28 mouse cellular contexts compared by ENCODE assay signal in genomic region chr9:15925237-15925636, GRCm38 (mm10). TPM values are rescaled to one million over a fixed set of nuclear protein-coding genes. Genes with fewer than 3 reads are reported as not detected.
A peak's percentile ranks its signal among the peaks of the same experiment; 100 is the strongest.
DNase-seq lines count a peak whose midpoint lies in the region; ATAC-seq and TF ChIP-seq lines count a peak whose summit lies in the region.
"Had no signal": no experiment of that assay in that cellular context is flagged by ENCODE, and none has a peak within 500 bp of the region (broad histone marks: within the 10 kb centered on the region; RNA-seq: fewer than 3 reads in every experiment).

No protein-coding gene starts in this region.

- H3K27ac ChIP-seq in forebrain, postnatal 0 days (ENCODE audit: low read depth, low read length): no peak overlapping the region
- H3K27ac ChIP-seq in forebrain, embryonic 15.5 days (replicated peaks): no peak overlapping the region
- H3K27ac ChIP-seq in heart, embryonic 11.5 days (ENCODE audit: low read depth, low read length): no peak overlapping the region
- H3K27ac ChIP-seq in midbrain, embryonic 16.5 days (ENCODE audit: low read length): no peak overlapping the region
- no peak overlapping the region for H3K27ac ChIP-seq in midbrain, embryonic 15.5 days
- no peak overlapping the region for H3K27ac ChIP-seq in MEL (ENCODE audit: control insufficient read depth, low read depth, low read length)

- no peaks in the 10 kb centered on the region for H3K79me2 ChIP-seq in MEL (ENCODE audit: control insufficient read depth, insufficient read depth, low read length, poor library complexity)

- H3K36me3 ChIP-seq in forebrain, postnatal 0 days (ENCODE audit: insufficient read depth): no peaks in the 10 kb centered on the region; the same call in 1 of the 2 replicates
- H3K36me3 ChIP-seq in forebrain, embryonic 15.5 days: no peaks in the 10 kb centered on the region
- no peaks in the 10 kb centered on the region for H3K36me3 ChIP-seq in heart, embryonic 11.5 days (ENCODE audit: control insufficient read depth, insufficient read depth, low read length)
- H3K36me3 ChIP-seq in midbrain, embryonic 16.5 days (ENCODE audit: control insufficient read depth, insufficient read depth, low read length): no peaks in the 10 kb centered on the region
- H3K36me3 ChIP-seq in midbrain, embryonic 15.5 days (replicated peaks): no peaks in the 10 kb centered on the region
- H3K36me3 ChIP-seq in MEL (ENCODE audit: control insufficient read depth in 1 of 2, insufficient read depth in 2 of 2, low read length in 2 of 2): peaks cover 0 to 37% of the 10 kb centered on the region in 2 experiments; a peak in 2 of 4 replicates
- H3K36me3 ChIP-seq: G1E had no signal

- TF ChIP-seq RAD21 in MEL (IDR thresholded peaks at IDR 0.05; ENCODE audit: low read depth, low read length): no peak

- no peak overlapping the region for H3K4me3 ChIP-seq in forebrain, postnatal 0 days (ENCODE audit: low read depth, low read length)
- H3K4me3 ChIP-seq in forebrain, embryonic 15.5 days: no peak overlapping the region
- H3K4me3 ChIP-seq in heart, embryonic 11.5 days (ENCODE audit: low read depth, low read length): no peak overlapping the region
- no peak overlapping the region for H3K4me3 ChIP-seq in midbrain, embryonic 16.5 days (ENCODE audit: low read depth, low read length)
- H3K4me3 ChIP-seq in midbrain, embryonic 15.5 days: no peak overlapping the region
- no peak overlapping the region for H3K4me3 ChIP-seq in MEL (ENCODE audit: control insufficient read depth in 1 of 2, insufficient read depth in 1 of 2, low read depth in 2 of 2, low read length in 2 of 2)

- no peak for TF ChIP-seq CTCF in forebrain, postnatal 0 days (IDR thresholded peaks at IDR 0.05; ENCODE audit: low read depth)
- no peak for TF ChIP-seq CTCF in MEL (IDR thresholded peaks at IDR 0.05 in 2 of 3, conservative IDR thresholded peaks at IDR 0.05 in 1 of 3; ENCODE audit: control insufficient read depth in 1 of 3, insufficient read depth in 1 of 3, low read depth in 2 of 3, low read length in 3 of 3, poor library complexity in 1 of 3, severe bottlenecking in 1 of 3)

- no peak for DNase-seq in forebrain, postnatal 0 days
- DNase-seq in heart, adult 11 months: peak; percentile 25
- DNase-seq in MEL (ENCODE audit: low read depth, low spot score): peak; percentile 50
- DNase-seq in cerebellum, postnatal 36 days: no peak
- DNase-seq: adrenal gland, adult 2 months; adrenal gland, adult 8-10 months; adrenal gland, postnatal 10 days; adrenal gland, postnatal 14 days; adrenal gland, postnatal 25 days; adrenal gland, postnatal 36 days; B cell, adult 2 months; cerebellum, adult 11 months; cerebellum, adult 11-12 months; cerebellum, adult 18-20 months had no signal

- H3K4me2 ChIP-seq in forebrain, postnatal 0 days (ENCODE audit: low read depth): no peak overlapping the region
- no peak overlapping the region for H3K4me2 ChIP-seq in forebrain, embryonic 15.5 days (replicated peaks)
- no peak overlapping the region for H3K4me2 ChIP-seq in heart, embryonic 11.5 days
- no peak overlapping the region for H3K4me2 ChIP-seq in midbrain, embryonic 16.5 days (ENCODE audit: low read length)
- no peak overlapping the region for H3K4me2 ChIP-seq in midbrain, embryonic 15.5 days

- no peaks in the 10 kb centered on the region for H3K4me1 ChIP-seq in forebrain, postnatal 0 days (ENCODE audit: insufficient read depth)
- no peaks in the 10 kb centered on the region for H3K4me1 ChIP-seq in forebrain, embryonic 15.5 days
- no peaks in the 10 kb centered on the region for H3K4me1 ChIP-seq in heart, embryonic 11.5 days (ENCODE audit: control insufficient read depth, insufficient read depth, low read length)
- no peaks in the 10 kb centered on the region for H3K4me1 ChIP-seq in midbrain, embryonic 16.5 days (ENCODE audit: control insufficient read depth, insufficient read depth, low read length)
- H3K4me1 ChIP-seq in midbrain, embryonic 15.5 days: no peaks in the 10 kb centered on the region
- H3K4me1 ChIP-seq in MEL (ENCODE audit: control insufficient read depth in 1 of 2, insufficient read depth in 2 of 2, low read length in 2 of 2): peaks cover 22 to 33% of the 10 kb centered on the region in 2 experiments

- no peak overlapping the region for H3K9ac ChIP-seq in forebrain, postnatal 0 days
- no peak overlapping the region for H3K9ac ChIP-seq in forebrain, embryonic 15.5 days (replicated peaks)
- H3K9ac ChIP-seq in heart, embryonic 11.5 days (ENCODE audit: low read depth, low read length): no peak overlapping the region
- H3K9ac ChIP-seq in midbrain, embryonic 16.5 days (ENCODE audit: low read depth, low read length): no peak overlapping the region
- H3K9ac ChIP-seq in midbrain, embryonic 15.5 days: no peak overlapping the region
- no peak overlapping the region for H3K9ac ChIP-seq in MEL (ENCODE audit: control insufficient read depth, low read depth, low read length, poor library complexity, severe bottlenecking)

- 85% methylated on average over 5 of the region's 5 CpGs for WGBS in forebrain, postnatal 0 days
- 92% methylated on average over 5 of the region's 5 CpGs for whole genome bisulfite sequencing in forebrain, embryonic 15.5 days
- 81% methylated on average over 5 of the region's 5 CpGs for WGBS in heart, embryonic 11.5 days (ENCODE audit: insufficient replicate concordance)
- WGBS in midbrain, embryonic 16.5 days: 75% methylated on average over 5 of the region's 5 CpGs
- 79% methylated on average over 5 of the region's 5 CpGs for WGBS in midbrain, embryonic 15.5 days

- ATAC-seq in forebrain, postnatal 0 days: 0 out of 2 replicates have a peak, but pooled peaks have one; percentile 32
- ATAC-seq in forebrain, embryonic 15.5 days (replicated peaks): no peak
- no peak for ATAC-seq in heart, embryonic 11.5 days (replicated peaks; ENCODE audit: insufficient number of reproducible peaks, low FRiP score, low TSS enrichment)
- peak; percentile 47; the same call in 1 of the 2 replicates for ATAC-seq in midbrain, embryonic 16.5 days
- ATAC-seq in midbrain, embryonic 15.5 days (replicated peaks): no peak; the same call in 1 of the 2 replicates
- ATAC-seq: activated CD4-positive, CD25-positive, alpha-beta regulatory T cell, adult 4 months; CD4-positive, CD25-positive, alpha-beta regulatory T cell, adult 4 months; Patski had no signal

- no peaks in the 10 kb centered on the region for H3K27me3 ChIP-seq in forebrain, postnatal 0 days (ENCODE audit: insufficient read depth, low read length)
- no peaks in the 10 kb centered on the region for H3K27me3 ChIP-seq in forebrain, embryonic 15.5 days
- no peaks in the 10 kb centered on the region for H3K27me3 ChIP-seq in heart, embryonic 11.5 days (ENCODE audit: control insufficient read depth, insufficient read depth, low read length)
- H3K27me3 ChIP-seq in midbrain, embryonic 16.5 days (ENCODE audit: control insufficient read depth, insufficient read depth, low read depth, low read length): no peaks in the 10 kb centered on the region
- no peaks in the 10 kb centered on the region for H3K27me3 ChIP-seq in midbrain, embryonic 15.5 days (replicated peaks)
- H3K27me3 ChIP-seq in MEL (ENCODE audit: control insufficient read depth in 1 of 2, insufficient read depth in 2 of 2, low read length in 2 of 2): no peaks in the 10 kb centered on the region
- H3K27me3 ChIP-seq: CH12.LX had no signal

- TF ChIP-seq EP300 in MEL (IDR thresholded peaks at IDR 0.05; ENCODE audit: low read depth in 1 of 2, low read length in 2 of 2): no peak

- H3K9me3 ChIP-seq in forebrain, postnatal 0 days (ENCODE audit: low read length): no peaks in the 10 kb centered on the region
- no peaks in the 10 kb centered on the region for H3K9me3 ChIP-seq in forebrain, embryonic 15.5 days
- no peaks in the 10 kb centered on the region for H3K9me3 ChIP-seq in heart, embryonic 11.5 days (replicated peaks; ENCODE audit: control insufficient read depth, low read length)
- no peaks in the 10 kb centered on the region for H3K9me3 ChIP-seq in midbrain, embryonic 16.5 days (replicated peaks; ENCODE audit: control insufficient read depth, low read length, poor library complexity, severe bottlenecking)
- H3K9me3 ChIP-seq in midbrain, embryonic 15.5 days: no peaks in the 10 kb centered on the region
- H3K9me3 ChIP-seq in MEL (replicated peaks; ENCODE audit: insufficient read depth, low read length): no peaks in the 10 kb centered on the region
- H3K9me3 ChIP-seq: G1E had no signal

- no peak for TF ChIP-seq POLR2A in MEL (IDR thresholded peaks at IDR 0.05; ENCODE audit: control insufficient read depth in 1 of 2, insufficient read depth in 1 of 2, low read depth in 1 of 2, low read length in 2 of 2, poor library complexity in 1 of 2)

TF ChIP-seq in MEL, 35 proteins besides CTCF, POLR2A, EP300 and RAD21:
- TF ChIP-seq TAL1 (IDR thresholded peaks at IDR 0.05; ENCODE audit: low read length) (peak; percentile 62), BHLHE40 (IDR thresholded peaks at IDR 0.05; ENCODE audit: borderline replicate concordance, low read depth, low read length) (no peak), USF1 (IDR thresholded peaks at IDR 0.05; ENCODE audit: low read depth, low read length) (no peak)

RNA-seq across cellular contexts. Expression of gene Mtnr1b, which starts 50.9 kb away (rescaled TPM):
- total RNA-seq in forebrain, postnatal 0 days (2014; rRNA removed): not detected in 2 replicates
- polyA plus RNA-seq in forebrain, postnatal 0 days (2015; fragmentation: Nextera tagmentation; extraction: Ambion mirVana): not detected in 2 replicates
- polyA plus RNA-seq in forebrain, embryonic 15.5 days (2015; fragmentation: Nextera tagmentation; extraction: Ambion mirVana): not detected in 2 replicates
- polyA plus RNA-seq in heart, embryonic 11.5 days (2014; fragmentation: Nextera tagmentation; extraction: Ambion mirVana): not detected in 2 replicates
- not detected in 2 replicates for polyA plus RNA-seq in midbrain, embryonic 16.5 days (2015; fragmentation: Nextera tagmentation; extraction: Ambion mirVana)
- not detected in 2 replicates for polyA plus RNA-seq in midbrain, embryonic 15.5 days (2015; fragmentation: Nextera tagmentation; extraction: Ambion mirVana)
- total RNA-seq in MEL (2012; rRNA removed): not detected in 2 replicates
- not detected for polyA plus RNA-seq in MEL (2012; ENCODE audit: insufficient read depth in 1 of 2, insufficient read length in 2 of 2, low read depth in 1 of 2, low replicate concordance in 2 of 2, missing spikeins in 1 of 2)
- total RNA-seq: adrenal gland, adult 18-20 months; adrenal gland, adult 2 months; adrenal gland, adult 8-10 months; adrenal gland, postnatal 10 days; adrenal gland, postnatal 14 days; adrenal gland, postnatal 25 days; adrenal gland, postnatal 36 days; adrenal gland, postnatal 4 days; CH12.LX; ES-E14; G1E had no signal
- polyA plus RNA-seq: activated CD4-positive, CD25-positive, alpha-beta regulatory T cell, adult 4 months; adrenal gland, adult 2 months; brain, embryonic 14.5 days; C2C12; CD4-positive, CD25-positive, alpha-beta regulatory T cell, adult 4 months; G1E; Patski had no signal

Comparison
In these comparisons a context has a peak if more than half of its experiments do, and no peak if none do; other contexts are left out.
1. ATAC-seq: peak in forebrain, postnatal 0 days (single experiment) and midbrain, embryonic 16.5 days (single experiment); none in forebrain, embryonic 15.5 days (single experiment), heart, embryonic 11.5 days (single experiment) and midbrain, embryonic 15.5 days (single experiment).
2. DNase-seq: peak in heart, adult 11 months (single experiment) and MEL (single experiment); none in forebrain, postnatal 0 days (single experiment) and cerebellum, postnatal 36 days (0 of 2).